Mouse (Mus musculus) hindbrain, embryonic 12.5 days (tissue): ENCODE results near the gene Tdrd5. TPM values are rescaled to one million over a fixed set of nuclear protein-coding genes. Genes with fewer than 3 reads are reported as not detected.

ENCODE experiments used
- ATAC-seq: fragments of 200-750 bp; cut with Nextera tagmentation; 2 replicates; pipeline ENCODE4 v1.8.0; 2017; ENCODE audit warnings: moderate TSS enrichment; ENCODE audit not compliant: low FRiP score
- H3K27ac ChIP-seq: fragments of 300-500 bp; sonication (generic); 2 replicates; pipeline ENCODE4 v1.5.1; 2016; ENCODE audit warnings: mild to moderate bottlenecking
- H3K27me3 ChIP-seq: fragments of 300-500 bp; sonication (generic); 2 replicates; pipeline ENCODE4 v1.6.1; 2016; ENCODE audit warnings: mild to moderate bottlenecking
- H3K36me3 ChIP-seq: fragments of 300-500 bp; sonication (generic); 2 replicates; pipeline ENCODE4 v1.6.1; 2016; ENCODE audit warnings: mild to moderate bottlenecking
- H3K4me1 ChIP-seq: fragments of 300-500 bp; sonication (generic); 2 replicates; pipeline ENCODE4 v1.6.1; 2016
- H3K4me2 ChIP-seq: fragments of 300-500 bp; sonication (generic); replicated peaks from 2 replicates; pipeline ENCODE4 v1.6.1; 2016; ENCODE audit warnings: mild to moderate bottlenecking
- H3K4me3 ChIP-seq: fragments of 300-500 bp; sonication (generic); 2 replicates; pipeline ENCODE4 v1.5.1; 2016; ENCODE audit warnings: mild to moderate bottlenecking
- H3K9ac ChIP-seq: fragments of 300-500 bp; sonication (generic); 2 replicates; pipeline ENCODE4 v1.6.1; 2016; ENCODE audit warnings: mild to moderate bottlenecking, moderate library complexity
- H3K9me3 ChIP-seq: fragments of 300-500 bp; sonication (generic); replicated peaks from 2 replicates; pipeline ENCODE4 v1.6.1; 2016; ENCODE audit warnings: mild to moderate bottlenecking
- WGBS: fragments of 180-500 bp; shearing (Covaris S2); methylation state at CpG from one replicate; pipeline ENCODE4 v1.1.7; 2016; 5-methylcytosine and 5-hydroxymethylcytosine counted together
- polyA plus RNA-seq: library from polyadenylated mRNA; unstranded; fragments of >200 nt; fragmentation: Nextera tagmentation; extraction: Ambion mirVana; gene quantifications from 2 replicates; pipeline ENCODE4 v1.2.1, GENCODE M21; 2016

Tdrd5 gene
- polyA plus RNA-seq, 1 experiment from 2014 or later, result 0.34 TPM

- Histone ChIP-seq H3K4me2 (no peak overlapping the region), H3K4me1 (no peaks in the 10 kb centered on the region), H3K36me3 (no peaks in the 10 kb centered on the region), H3K27me3 (no peaks in the 10 kb centered on the region), H3K9ac (no peak overlapping the region), H3K9me3 (no peaks in the 10 kb centered on the region), H3K4me3 (no peak overlapping the region), H3K27ac (no peak overlapping the region)
- 77% methylated on average over 3 of the region's 3 CpGs for WGBS
- ATAC-seq, result no peak
Observed at GRCm38 (mm10) chr1:156247893-156248292, 55.6 kb downstream of the Tdrd5 start.

GRCm38 (mm10) chr1:156241713-156242348 is 61.6 kb downstream of the Tdrd5 start:
- WGBS, result 10% methylated on average over 14 of the region's 14 CpGs
- Histone ChIP-seq H3K27me3 (no peaks in the 10 kb centered on the region), H3K4me3 (no peak overlapping the region), H3K9ac (no peak overlapping the region), H3K4me2 (no peak overlapping the region), H3K9me3 (no peaks in the 10 kb centered on the region), H3K36me3 (no peaks in the 10 kb centered on the region), H3K4me1 (no peaks in the 10 kb centered on the region), H3K27ac (no peak overlapping the region)
- no peak for ATAC-seq

DNA sequence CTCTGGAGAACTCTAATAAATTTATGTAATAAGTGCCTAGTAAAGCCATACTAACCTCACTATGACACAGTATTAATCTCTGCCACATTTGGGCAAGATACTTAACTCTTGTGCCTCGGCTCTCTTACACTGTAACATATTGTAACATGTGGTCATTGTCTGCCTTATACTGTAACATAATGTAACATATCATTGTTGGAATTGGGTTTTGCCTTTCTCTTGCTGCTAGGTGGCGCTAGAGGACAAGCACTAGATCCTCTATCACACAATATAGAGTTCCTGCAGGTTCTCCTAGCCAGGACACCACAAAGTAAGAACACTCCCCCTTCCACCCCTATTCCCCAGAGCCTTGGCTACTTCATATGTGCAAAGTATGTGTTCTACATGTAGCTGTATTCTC is 62.4 kb downstream of the Tdrd5 start:
- H3K27me3 ChIP-seq, result no peaks in the 10 kb centered on the region
- no peaks in the 10 kb centered on the region for H3K9me3 ChIP-seq
- no peak overlapping the region for H3K4me3 ChIP-seq
- H3K36me3 ChIP-seq, result no peaks in the 10 kb centered on the region
- no peaks in the 10 kb centered on the region for H3K4me1 ChIP-seq
- no peak overlapping the region for H3K27ac ChIP-seq
- WGBS, result 42% methylated on average over 2 of the region's 2 CpGs
- no peak overlapping the region for H3K9ac ChIP-seq
- H3K4me2 ChIP-seq, result no peak overlapping the region
- ATAC-seq, result no peak

GRCm38 (mm10) chr1:156231122-156231521 is 72.3 kb downstream of the Tdrd5 start:
- H3K27ac ChIP-seq, result peak overlapping the region; percentile 35; the same call in 1 of the 2 replicates
- 80% methylated on average over 6 of the region's 6 CpGs for WGBS
- H3K4me1 ChIP-seq, result peaks cover 8% of the 10 kb centered on the region; the same call in 1 of the 2 replicates
- ATAC-seq, result 0 out of 2 replicates have a peak, but pooled peaks have one; percentile 6
- H3K4me2 ChIP-seq, result no peak overlapping the region
- H3K36me3 ChIP-seq, result no peaks in the 10 kb centered on the region
- no peak overlapping the region for H3K4me3 ChIP-seq
- no peak overlapping the region for H3K9ac ChIP-seq
- H3K27me3 ChIP-seq, result no peaks in the 10 kb centered on the region
- no peaks in the 10 kb centered on the region for H3K9me3 ChIP-seq

GRCm38 (mm10) chr1:156230339-156231089 is 73.0 kb downstream of the Tdrd5 start:
- H3K4me1 ChIP-seq, result peaks cover 8% of the 10 kb centered on the region; the same call in 1 of the 2 replicates
- H3K9me3 ChIP-seq, result no peaks in the 10 kb centered on the region
- H3K27ac ChIP-seq, result peak overlapping the region; percentile 35; the same call in 1 of the 2 replicates
- H3K36me3 ChIP-seq, result no peaks in the 10 kb centered on the region
- 38% methylated on average over 9 of the region's 9 CpGs for WGBS
- no peak overlapping the region for H3K4me3 ChIP-seq
- peak overlapping the region; percentile 19; the same call in 1 of the 2 replicates for H3K4me2 ChIP-seq
- no peaks in the 10 kb centered on the region for H3K27me3 ChIP-seq
- no peak overlapping the region for H3K9ac ChIP-seq
- 0 out of 2 replicates have a peak, but pooled peaks have one; percentile 58 for ATAC-seq

- Histone ChIP-seq H3K4me3 (no peak overlapping the region), H3K4me1 (peaks cover 8% of the 10 kb centered on the region; the same call in 1 of the 2 replicates), H3K27ac (no peak overlapping the region), H3K9me3 (no peaks in the 10 kb centered on the region), H3K27me3 (no peaks in the 10 kb centered on the region), H3K4me2 (no peak overlapping the region), H3K36me3 (no peaks in the 10 kb centered on the region), H3K9ac (no peak overlapping the region)
- ATAC-seq, result no peak
- WGBS, result 36% methylated on average over 7 of the region's 7 CpGs
Observed at GRCm38 (mm10) chr1:156229448-156229847, 74.0 kb downstream of the Tdrd5 start.

GRCm38 (mm10) chr1:156228728-156229127 is 74.7 kb downstream of the Tdrd5 start:
- Histone ChIP-seq H3K9me3 (no peaks in the 10 kb centered on the region), H3K4me3 (no peak overlapping the region), H3K4me1 (peaks cover 8% of the 10 kb centered on the region; the same call in 1 of the 2 replicates), H3K27ac (no peak overlapping the region), H3K36me3 (no peaks in the 10 kb centered on the region), H3K4me2 (no peak overlapping the region), H3K27me3 (no peaks in the 10 kb centered on the region), H3K9ac (no peak overlapping the region)
- WGBS, result 87% methylated on average over 4 of the region's 4 CpGs
- no peak for ATAC-seq

DNA sequence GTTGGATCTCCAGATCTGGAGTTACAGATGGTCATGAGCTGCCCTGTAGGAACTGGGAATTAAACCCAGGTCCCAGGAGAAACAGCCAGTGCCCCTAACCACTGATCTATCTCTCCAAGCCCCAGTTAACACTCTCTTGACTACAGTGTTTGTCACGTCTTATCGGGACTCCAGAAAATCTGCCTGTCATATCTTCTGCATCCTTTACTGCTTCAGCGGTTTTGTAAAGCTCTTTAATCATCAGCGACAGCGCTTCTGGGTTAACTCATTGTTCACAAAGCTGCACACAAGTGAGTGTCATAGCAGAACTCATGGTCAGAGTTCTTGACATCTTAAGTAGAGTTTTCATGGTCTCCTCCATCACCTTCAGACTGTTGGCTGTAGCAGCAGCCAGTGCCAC is 76.6 kb downstream of the Tdrd5 start:
- ATAC-seq, result no peak
- Histone ChIP-seq H3K4me1 (peaks cover 22% of the 10 kb centered on the region), H3K27me3 (no peaks in the 10 kb centered on the region), H3K36me3 (no peaks in the 10 kb centered on the region), H3K9me3 (no peaks in the 10 kb centered on the region), H3K27ac (no peak overlapping the region), H3K4me2 (no peak overlapping the region), H3K9ac (no peak overlapping the region), H3K4me3 (no peak overlapping the region)
- WGBS, result 69% methylated on average over 5 of the region's 5 CpGs

- Histone ChIP-seq H3K4me3 (no peak overlapping the region), H3K9me3 (no peaks in the 10 kb centered on the region), H3K4me2 (no peak overlapping the region), H3K27me3 (no peaks in the 10 kb centered on the region), H3K9ac (no peak overlapping the region), H3K36me3 (no peaks in the 10 kb centered on the region), H3K27ac (peak overlapping the region; percentile 41), H3K4me1 (peaks cover 21% of the 10 kb centered on the region)
- WGBS, result 44% methylated on average over 13 of the region's 13 CpGs
- peak; percentile 62; the same call in 1 of the 2 replicates for ATAC-seq
Observed at GRCm38 (mm10) chr1:156222205-156223000, 81.1 kb downstream of the Tdrd5 start.

DNA sequence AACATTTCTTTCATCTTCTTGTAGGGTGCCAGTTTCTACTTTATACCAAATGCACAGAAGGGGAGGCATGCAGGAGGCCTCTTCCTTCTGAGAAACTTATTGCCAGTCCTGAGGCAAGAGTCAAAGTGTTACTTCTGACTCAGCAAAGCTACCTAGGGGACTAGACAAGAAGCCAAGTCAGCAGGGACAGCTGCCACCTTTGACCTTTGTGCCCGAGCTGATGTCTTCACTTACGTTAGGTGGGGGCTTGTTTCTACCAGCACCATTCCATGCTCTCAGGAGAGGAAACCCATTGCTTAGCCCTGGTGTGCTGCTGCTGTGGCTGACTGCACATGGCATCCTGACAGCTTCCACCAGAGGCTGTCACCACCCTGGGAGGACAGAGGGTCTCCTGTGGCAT is 82.1 kb downstream of the Tdrd5 start:
- no peak overlapping the region for H3K4me2 ChIP-seq
- no peaks in the 10 kb centered on the region for H3K27me3 ChIP-seq
- no peak overlapping the region for H3K27ac ChIP-seq
- ATAC-seq, result 0 out of 2 replicates have a peak, but pooled peaks have one; percentile 49
- no peak overlapping the region for H3K9ac ChIP-seq
- no peaks in the 10 kb centered on the region for H3K36me3 ChIP-seq
- no peak overlapping the region for H3K4me3 ChIP-seq
- peaks cover 21% of the 10 kb centered on the region for H3K4me1 ChIP-seq
- 20% methylated on average over 2 of the region's 2 CpGs for WGBS
- H3K9me3 ChIP-seq, result no peaks in the 10 kb centered on the region

DNA sequence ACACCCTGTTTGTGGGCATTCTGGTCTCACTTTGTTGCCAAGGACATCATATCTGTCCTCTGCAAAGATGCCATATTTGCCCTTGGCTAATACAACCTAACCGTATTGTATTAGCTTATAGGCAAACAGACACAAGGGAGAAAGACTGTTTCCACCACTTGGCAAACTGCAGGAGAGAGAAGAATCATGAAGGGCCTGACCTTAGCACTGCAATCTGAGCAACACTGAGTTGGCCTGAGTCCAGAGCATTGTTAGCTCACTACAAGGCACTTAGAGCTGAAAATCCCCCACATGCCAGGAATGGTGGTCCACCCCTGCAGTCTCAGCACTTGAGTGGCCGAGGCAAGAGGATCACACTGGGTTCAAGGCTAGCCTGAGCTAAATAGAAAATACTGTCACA is 84.9 kb downstream of the Tdrd5 start:
- H3K27ac ChIP-seq, result no peak overlapping the region

GRCm38 (mm10) chr1:156217941-156218340 is 85.5 kb downstream of the Tdrd5 start:
- Histone ChIP-seq H3K27ac (no peak overlapping the region), H3K4me3 (no peak overlapping the region), H3K27me3 (no peaks in the 10 kb centered on the region; the same call in 1 of the 2 replicates), H3K4me2 (no peak overlapping the region), H3K9me3 (no peaks in the 10 kb centered on the region), H3K36me3 (no peaks in the 10 kb centered on the region), H3K9ac (no peak overlapping the region), H3K4me1 (peaks cover 18% of the 10 kb centered on the region)
- 87% methylated on average over 8 of the region's 8 CpGs for WGBS
- ATAC-seq, result no peak

More for the DNA sequence above, 84.9 kb downstream of the Tdrd5 start:
- Histone ChIP-seq H3K27me3 (no peaks in the 10 kb centered on the region; the same call in 1 of the 2 replicates), H3K9me3 (no peaks in the 10 kb centered on the region), H3K4me3 (no peak overlapping the region), H3K4me2 (no peak overlapping the region), H3K4me1 (peaks cover 21% of the 10 kb centered on the region), H3K9ac (no peak overlapping the region), H3K36me3 (no peaks in the 10 kb centered on the region)
- WGBS, result 82% methylated on average over 2 of the region's 2 CpGs
- no peak for ATAC-seq
